Mouse (Mus musculus) telencephalon, adult 2 months (tissue): ENCODE data around the gene Naa80.

ENCODE experiments used
- DNase-seq: peaks from one replicate; pipeline ENCODE4 v3.0.0-alpha.2; 2011; ENCODE audit warnings: low read depth, low spot score

Gene Naa80

GRCm38 (mm10) chr9:107618098-107618497, 39.4 kb downstream of the Naa80 start:
- no peak for DNase-seq

GRCm38 (mm10) chr9:107618778-107619545, 40.3 kb downstream of the Naa80 start:
- DNase-seq: no peak

GRCm38 (mm10) chr9:107619546-107619879, 40.8 kb downstream of the Naa80 start:
- DNase-seq: no peak

- no peak for DNase-seq
Measured at GRCm38 (mm10) chr9:107620954-107621353, 42.3 kb downstream of the Naa80 start.

GRCm38 (mm10) chr9:107624539-107624938, 45.9 kb downstream of the Naa80 start:
- no peak for DNase-seq

- no peak for DNase-seq
Measured at GRCm38 (mm10) chr9:107624951-107625350, 46.3 kb downstream of the Naa80 start.

- DNase-seq: no peak
Measured at GRCm38 (mm10) chr9:107625351-107626128, 46.9 kb downstream of the Naa80 start.

- no peak for DNase-seq
Measured at GRCm38 (mm10) chr9:107626158-107626843, 47.6 kb downstream of the Naa80 start.

- no peak for DNase-seq
Measured at GRCm38 (mm10) chr9:107626844-107627277, 48.2 kb downstream of the Naa80 start.

GRCm38 (mm10) chr9:107627387-107628255, 48.9 kb downstream of the Naa80 start:
- no peak for DNase-seq

GRCm38 (mm10) chr9:107628721-107629410, 50.2 kb downstream of the Naa80 start:
- DNase-seq: no peak

- no peak for DNase-seq
Measured at GRCm38 (mm10) chr9:107629411-107629730, 50.7 kb downstream of the Naa80 start.

- DNase-seq: no peak
Measured at GRCm38 (mm10) chr9:107629901-107630425, 51.3 kb downstream of the Naa80 start.

- DNase-seq: no peak
Measured at GRCm38 (mm10) chr9:107630576-107630975, 51.9 kb downstream of the Naa80 start.

GRCm38 (mm10) chr9:107631311-107631826, 52.7 kb downstream of the Naa80 start:
- no peak for DNase-seq

- DNase-seq: no peak
Measured at GRCm38 (mm10) chr9:107631861-107632260, 53.2 kb downstream of the Naa80 start.

- DNase-seq: no peak
Measured at GRCm38 (mm10) chr9:107632478-107632877, 53.8 kb downstream of the Naa80 start.

- DNase-seq: no peak
Measured at GRCm38 (mm10) chr9:107633091-107633660, 54.5 kb downstream of the Naa80 start.
